Mouse (Mus musculus): Measurements from ENCODE around the gene Dohh. TPM values are rescaled to one million over a fixed set of nuclear protein-coding genes. Genes with fewer than 3 reads are reported as not detected.

The Dohh gene
- polyA plus RNA-seq, 1 experiment from 2014 or later, result 47.5 TPM

- no peak overlapping the region for H3K27ac ChIP-seq (ENCODE audit: low read depth, low read length)
- H3K36me3 ChIP-seq (ENCODE audit: control insufficient read depth, insufficient read depth, low read length), result peaks cover 28% of the 10 kb centered on the region
- no peaks in the 10 kb centered on the region for H3K9me3 ChIP-seq (replicated peaks; ENCODE audit: control insufficient read depth, low read length)
- H3K4me3 ChIP-seq (ENCODE audit: low read depth, low read length), result peak overlapping the region; percentile 33
- peaks cover 57% of the 10 kb centered on the region for H3K4me1 ChIP-seq (ENCODE audit: control insufficient read depth, insufficient read depth, low read length)
- no peaks in the 10 kb centered on the region for H3K27me3 ChIP-seq (ENCODE audit: control insufficient read depth, insufficient read depth, low read length)
- peak overlapping the region; percentile 56 for H3K9ac ChIP-seq (ENCODE audit: low read depth, low read length)
- 0 out of 2 replicates have a peak, but pooled peaks have one; percentile 2 for ATAC-seq (replicated peaks; ENCODE audit: insufficient number of reproducible peaks, low FRiP score, low TSS enrichment)
- WGBS (ENCODE audit: insufficient replicate concordance), result 10% methylated on average over 28 of the region's 28 CpGs
- H3K4me2 ChIP-seq, result peak overlapping the region; percentile 69
Observed at GRCm38 (mm10) chr10:81364666-81365065, 19.6 kb upstream of the Dohh start.

DNA sequence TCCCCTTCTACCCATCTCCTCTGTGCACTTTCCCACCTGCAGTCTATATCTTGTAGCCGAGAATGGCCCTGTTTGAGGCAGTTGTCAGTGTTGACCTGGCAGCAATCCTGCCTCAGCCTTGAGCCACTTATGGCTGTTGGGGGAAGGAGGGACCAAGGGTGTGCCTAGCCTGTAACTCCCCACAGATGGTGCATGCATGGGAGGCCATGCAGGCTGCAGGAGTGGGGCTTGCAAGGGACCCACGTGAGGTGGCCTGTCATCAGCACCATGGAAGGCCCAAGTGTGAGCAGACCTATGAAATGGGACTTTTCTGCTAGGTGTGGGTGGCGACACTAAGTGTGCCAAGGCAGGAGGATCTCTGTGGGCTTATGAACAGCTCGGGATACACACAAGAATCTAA is 19.2 kb upstream of the Dohh start:
- H3K4me3 ChIP-seq (ENCODE audit: low read depth, low read length), result no peak overlapping the region
- no peaks in the 10 kb centered on the region for H3K27me3 ChIP-seq (ENCODE audit: control insufficient read depth, insufficient read depth, low read length)
- H3K4me1 ChIP-seq (ENCODE audit: control insufficient read depth, insufficient read depth, low read length), result peaks cover 57% of the 10 kb centered on the region
- H3K9ac ChIP-seq (ENCODE audit: low read depth, low read length), result 0 out of 2 replicates have a peak overlapping the region, but pooled peaks have one; percentile 28
- H3K36me3 ChIP-seq (ENCODE audit: control insufficient read depth, insufficient read depth, low read length), result peaks cover 32% of the 10 kb centered on the region
- WGBS (ENCODE audit: insufficient replicate concordance), result 40% methylated on average over 4 of the region's 4 CpGs
- H3K4me2 ChIP-seq, result peak overlapping the region; percentile 69
- no peaks in the 10 kb centered on the region for H3K9me3 ChIP-seq (replicated peaks; ENCODE audit: control insufficient read depth, low read length)
- no peak for ATAC-seq (replicated peaks; ENCODE audit: insufficient number of reproducible peaks, low FRiP score, low TSS enrichment)
- H3K27ac ChIP-seq (ENCODE audit: low read depth, low read length), result no peak overlapping the region

DNA sequence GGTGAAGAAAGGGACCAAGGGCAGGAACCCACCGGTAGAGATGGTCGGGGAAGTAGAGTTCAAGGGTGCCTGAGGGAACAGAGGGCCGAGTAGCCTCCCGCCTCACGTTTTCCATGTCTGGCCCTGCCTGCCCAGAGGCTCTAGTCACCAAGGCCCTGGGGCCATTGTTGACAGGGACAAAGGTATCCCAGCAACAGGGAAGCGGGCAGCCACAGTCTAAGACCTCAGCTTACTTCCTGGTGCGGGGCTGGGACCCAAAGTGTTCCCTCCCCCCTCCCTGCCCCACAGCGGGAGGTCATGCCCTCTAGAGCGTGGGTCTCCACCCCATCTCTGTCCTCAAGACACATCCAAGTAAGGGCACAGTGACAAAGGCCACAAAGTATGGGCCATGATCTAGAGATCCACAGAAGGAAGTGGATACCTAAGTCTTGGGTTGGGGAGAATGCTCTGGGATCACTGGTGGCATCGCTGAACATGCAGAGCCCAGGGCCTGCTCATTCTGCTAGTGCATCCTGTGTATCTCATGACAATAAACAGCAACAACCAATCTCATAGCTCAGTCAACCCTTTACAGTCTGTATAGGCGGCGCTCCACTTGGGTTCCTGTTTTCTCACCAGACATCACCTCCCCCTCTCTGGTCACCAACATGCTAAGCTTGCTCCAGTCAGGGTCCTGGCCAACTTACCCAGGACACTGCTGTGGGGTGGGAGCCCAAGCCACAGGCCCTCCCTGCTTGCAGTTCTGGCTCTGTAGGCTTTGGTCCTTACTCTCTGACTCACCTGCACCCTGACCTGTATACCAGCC is 18.4 kb upstream of the Dohh start, which contains the start of gene 4930404N11Rik:
Gene 4930404N11Rik, minus strand, starts transcription at position 145 of the 805 bp plus-strand sequence.
- Histone ChIP-seq H3K9ac (ENCODE audit: low read depth, low read length) (peak within 1 kb of the TSS; percentile 56), H3K4me1 (ENCODE audit: control insufficient read depth, insufficient read depth, low read length) (peaks cover 52% of the 10 kb centered on the region), H3K27ac (ENCODE audit: low read depth, low read length) (peak within 1 kb of the TSS; percentile 25), H3K4me3 (ENCODE audit: low read depth, low read length) (peak within 1 kb of the TSS; percentile 33), H3K4me2 (peak within 1 kb of the TSS; percentile 69), H3K27me3 (ENCODE audit: control insufficient read depth, insufficient read depth, low read length) (no peaks in the 10 kb centered on the region), H3K36me3 (ENCODE audit: control insufficient read depth, insufficient read depth, low read length) (peaks cover 40% of the 10 kb centered on the region), H3K9me3 (replicated peaks; ENCODE audit: control insufficient read depth, low read length) (no peaks in the 10 kb centered on the region)
- ATAC-seq (replicated peaks; ENCODE audit: insufficient number of reproducible peaks, low FRiP score, low TSS enrichment), result no peak
- WGBS (ENCODE audit: insufficient replicate concordance), result 29% methylated on average over 12 of the region's 12 CpGs

DNA sequence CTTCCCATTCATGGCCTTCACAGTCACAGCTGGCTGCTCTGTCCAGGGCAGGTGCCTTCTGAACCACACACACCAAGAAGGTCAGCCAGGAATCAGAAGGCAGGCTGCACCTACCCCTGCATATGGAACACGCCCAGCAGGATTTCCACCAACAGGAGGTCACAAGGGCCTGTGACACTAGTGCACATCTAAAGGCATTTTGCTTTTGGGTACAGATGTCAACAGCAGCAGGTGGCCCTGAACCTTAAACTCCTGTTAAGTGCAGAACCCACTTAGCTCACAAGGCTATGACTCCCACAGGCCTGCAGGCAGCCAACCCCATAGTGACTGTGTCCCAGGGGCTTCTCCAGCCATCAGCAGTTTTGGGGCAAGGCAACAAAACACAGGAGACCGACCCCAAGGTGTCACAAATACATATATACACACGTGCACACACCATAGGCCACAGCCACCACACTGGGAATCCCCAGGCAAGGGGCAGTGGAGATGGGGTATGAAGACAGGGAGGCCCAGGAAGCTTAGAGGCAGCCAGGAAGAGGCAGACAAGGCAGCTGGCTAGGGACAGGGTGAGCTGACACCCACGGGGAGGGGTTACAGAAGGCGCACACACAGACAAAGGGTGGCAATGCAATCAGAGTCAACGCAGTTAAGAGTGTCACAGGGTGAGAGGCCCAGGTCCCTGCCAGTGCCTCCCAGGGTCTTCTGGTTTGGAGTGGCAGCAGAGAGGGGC is 17.6 kb upstream of the Dohh start:
- Histone ChIP-seq H3K4me2 (no peak overlapping the region), H3K4me1 (ENCODE audit: control insufficient read depth, insufficient read depth, low read length) (peaks cover 46% of the 10 kb centered on the region), H3K9me3 (replicated peaks; ENCODE audit: control insufficient read depth, low read length) (no peaks in the 10 kb centered on the region), H3K4me3 (ENCODE audit: low read depth, low read length) (no peak overlapping the region), H3K36me3 (ENCODE audit: control insufficient read depth, insufficient read depth, low read length) (peaks cover 45% of the 10 kb centered on the region), H3K9ac (ENCODE audit: low read depth, low read length) (no peak overlapping the region), H3K27ac (ENCODE audit: low read depth, low read length) (peak overlapping the region; percentile 25; the same call in 1 of the 2 replicates), H3K27me3 (ENCODE audit: control insufficient read depth, insufficient read depth, low read length) (no peaks in the 10 kb centered on the region)
- ATAC-seq (replicated peaks; ENCODE audit: insufficient number of reproducible peaks, low FRiP score, low TSS enrichment), result no peak
- 74% methylated on average over 6 of the region's 6 CpGs for WGBS (ENCODE audit: insufficient replicate concordance)

GRCm38 (mm10) chr10:81367207-81367495 is 17.1 kb upstream of the Dohh start:
- Histone ChIP-seq H3K4me3 (ENCODE audit: low read depth, low read length) (no peak overlapping the region), H3K9ac (ENCODE audit: low read depth, low read length) (no peak overlapping the region), H3K27me3 (ENCODE audit: control insufficient read depth, insufficient read depth, low read length) (no peaks in the 10 kb centered on the region), H3K27ac (ENCODE audit: low read depth, low read length) (no peak overlapping the region), H3K9me3 (replicated peaks; ENCODE audit: control insufficient read depth, low read length) (no peaks in the 10 kb centered on the region), H3K4me1 (ENCODE audit: control insufficient read depth, insufficient read depth, low read length) (peaks cover 41% of the 10 kb centered on the region), H3K36me3 (ENCODE audit: control insufficient read depth, insufficient read depth, low read length) (peaks cover 45% of the 10 kb centered on the region), H3K4me2 (no peak overlapping the region)
- 93% methylated on average over 6 of the region's 6 CpGs for WGBS (ENCODE audit: insufficient replicate concordance)
- no peak for ATAC-seq (replicated peaks; ENCODE audit: insufficient number of reproducible peaks, low FRiP score, low TSS enrichment)

DNA sequence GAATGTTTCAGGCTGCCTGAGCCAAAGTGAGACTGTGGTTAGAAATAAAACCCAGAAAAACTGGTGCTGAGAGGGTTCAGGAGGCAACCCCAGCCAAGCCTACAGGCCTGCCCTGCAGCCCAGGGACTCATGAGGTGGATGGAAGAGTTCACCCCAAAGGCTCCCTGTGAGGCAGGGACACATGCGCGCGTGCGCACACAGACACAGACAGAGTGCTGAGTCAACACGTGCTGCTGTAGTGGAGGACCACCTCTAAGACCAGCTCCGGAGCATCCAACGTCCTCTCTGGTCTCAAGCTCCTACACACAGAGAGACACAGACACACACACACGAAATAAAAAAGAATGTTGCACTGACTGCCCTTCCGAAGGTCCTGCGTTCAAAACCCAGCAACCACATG is 8.9 kb upstream of the Dohh start:
- WGBS (ENCODE audit: insufficient replicate concordance), result 92% methylated on average over 10 of the region's 10 CpGs
- Histone ChIP-seq H3K4me1 (ENCODE audit: control insufficient read depth, insufficient read depth, low read length) (peaks cover 18% of the 10 kb centered on the region), H3K27ac (ENCODE audit: low read depth, low read length) (no peak overlapping the region), H3K4me2 (no peak overlapping the region), H3K9ac (ENCODE audit: low read depth, low read length) (no peak overlapping the region), H3K36me3 (ENCODE audit: control insufficient read depth, insufficient read depth, low read length) (peaks cover 13% of the 10 kb centered on the region), H3K9me3 (replicated peaks; ENCODE audit: control insufficient read depth, low read length) (no peaks in the 10 kb centered on the region), H3K27me3 (ENCODE audit: control insufficient read depth, insufficient read depth, low read length) (no peaks in the 10 kb centered on the region), H3K4me3 (ENCODE audit: low read depth, low read length) (no peak overlapping the region)
- ATAC-seq (replicated peaks; ENCODE audit: insufficient number of reproducible peaks, low FRiP score, low TSS enrichment), result no peak

GRCm38 (mm10) chr10:81376561-81377361 is 7.5 kb upstream of the Dohh start:
- peaks cover 21% of the 10 kb centered on the region for H3K4me1 ChIP-seq (ENCODE audit: control insufficient read depth, insufficient read depth, low read length)
- no peak for ATAC-seq (replicated peaks; ENCODE audit: insufficient number of reproducible peaks, low FRiP score, low TSS enrichment)
- H3K9ac ChIP-seq (ENCODE audit: low read depth, low read length), result peak overlapping the region; percentile 97
- H3K27ac ChIP-seq (ENCODE audit: low read depth, low read length), result 0 out of 2 replicates have a peak overlapping the region, but pooled peaks have one; percentile 18
- peaks cover 4% of the 10 kb centered on the region for H3K36me3 ChIP-seq (ENCODE audit: control insufficient read depth, insufficient read depth, low read length)
- 32% methylated on average over 6 of the region's 6 CpGs for WGBS (ENCODE audit: insufficient replicate concordance)
- H3K4me3 ChIP-seq (ENCODE audit: low read depth, low read length), result peak overlapping the region; percentile 93
- peak overlapping the region; percentile 83 for H3K4me2 ChIP-seq
- no peaks in the 10 kb centered on the region for H3K9me3 ChIP-seq (replicated peaks; ENCODE audit: control insufficient read depth, low read length)
- no peaks in the 10 kb centered on the region for H3K27me3 ChIP-seq (ENCODE audit: control insufficient read depth, insufficient read depth, low read length)

DNA sequence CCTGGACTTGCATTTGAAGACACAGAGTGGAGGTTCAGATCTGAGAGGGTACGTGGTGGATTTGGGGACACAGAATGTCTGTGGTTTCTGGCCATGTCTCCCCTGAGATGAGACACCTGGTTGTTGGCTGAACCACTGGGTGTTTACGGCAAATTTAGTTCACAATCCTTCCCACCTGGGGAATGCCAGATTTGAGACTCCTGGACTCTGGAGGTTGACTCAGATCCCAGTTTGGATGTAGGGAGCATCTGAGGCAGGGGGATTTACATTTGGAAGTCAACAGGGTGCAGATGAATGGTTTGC is 6.9 kb upstream of the Dohh start:
- Histone ChIP-seq H3K4me2 (peak overlapping the region; percentile 83), H3K27ac (ENCODE audit: low read depth, low read length) (no peak overlapping the region), H3K4me1 (ENCODE audit: control insufficient read depth, insufficient read depth, low read length) (peaks cover 26% of the 10 kb centered on the region), H3K9me3 (replicated peaks; ENCODE audit: control insufficient read depth, low read length) (no peaks in the 10 kb centered on the region), H3K4me3 (ENCODE audit: low read depth, low read length) (peak overlapping the region; percentile 93), H3K36me3 (ENCODE audit: control insufficient read depth, insufficient read depth, low read length) (peaks cover 4% of the 10 kb centered on the region; the same call in 1 of the 2 replicates), H3K9ac (ENCODE audit: low read depth, low read length) (peak overlapping the region; percentile 97), H3K27me3 (ENCODE audit: control insufficient read depth, insufficient read depth, low read length) (no peaks in the 10 kb centered on the region)
- 43% methylated on average over 2 of the region's 2 CpGs for WGBS (ENCODE audit: insufficient replicate concordance)
- no peak for ATAC-seq (replicated peaks; ENCODE audit: insufficient number of reproducible peaks, low FRiP score, low TSS enrichment)

All from heart, embryonic 11.5 days (tissue).